Mouse (Mus musculus): ENCODE measurements around the gene Slc16a11. TPM values are rescaled to one million over a fixed set of nuclear protein-coding genes. Genes with fewer than 3 reads are reported as not detected.
A peak's percentile ranks its signal among the peaks of the same experiment; 100 is the strongest.

Slc16a11 gene
- total RNA-seq, 2 experiments from 2014 or later, result 33.9 to 37.1 TPM

- DNase-seq (ENCODE audit: extremely low spot score in 1 of 2, low spot score in 2 of 2), result peak in 1 of 2 experiments; percentile 63
- intact Hi-C loops (cut with DNase I), result no loop called here
Measured at GRCm38 (mm10) chr11:70220323-70220722, 7.8 kb downstream of the Slc16a11 start.

- intact Hi-C loops (cut with DNase I), result no loop called here
- DNase-seq (ENCODE audit: extremely low spot score in 1 of 2, low spot score in 2 of 2), result peak; percentile 95 to 98
Measured at GRCm38 (mm10) chr11:70220731-70221602, 8.4 kb downstream of the Slc16a11 start, which contains the start of gene Slc16a13. Gene Slc16a13, minus strand, starts transcription at chr11:70221064.

GRCm38 (mm10) chr11:70221603-70222500, 9.3 kb downstream of the Slc16a11 start:
- DNase-seq (ENCODE audit: extremely low spot score in 1 of 2, low spot score in 2 of 2), result peak in 1 of 2 experiments; percentile 41
- intact Hi-C loops (cut with DNase I), result no loop called here

GRCm38 (mm10) chr11:70223724-70224123, 11.2 kb downstream of the Slc16a11 start:
- DNase-seq (ENCODE audit: extremely low spot score in 1 of 2, low spot score in 2 of 2), result peak in 1 of 2 experiments; percentile 70
- intact Hi-C loops (cut with DNase I), result no loop called here

- DNase-seq (ENCODE audit: extremely low spot score in 1 of 2, low spot score in 2 of 2), result peak in 1 of 2 experiments; percentile 33
- intact Hi-C loops (cut with DNase I), result no loop called here
Measured at GRCm38 (mm10) chr11:70225798-70226601, 13.4 kb downstream of the Slc16a11 start.

- peak in 1 of 2 experiments; percentile 28 for DNase-seq (ENCODE audit: extremely low spot score in 1 of 2, low spot score in 2 of 2)
Measured at GRCm38 (mm10) chr11:70226602-70226890, 14.0 kb downstream of the Slc16a11 start.

GRCm38 (mm10) chr11:70227126-70227525, 14.6 kb downstream of the Slc16a11 start:
- intact Hi-C loops (cut with DNase I), result no loop called here
- DNase-seq (ENCODE audit: extremely low spot score in 1 of 2, low spot score in 2 of 2), result peak in 1 of 2 experiments; percentile 33

More at GRCm38 (mm10) chr11:70226602-70226890, 14.0 kb downstream of the Slc16a11 start:
- intact Hi-C loops (cut with DNase I), result no loop called here

GRCm38 (mm10) chr11:70227661-70228245, 15.2 kb downstream of the Slc16a11 start:
- intact Hi-C loops (cut with DNase I), result no loop called here
- DNase-seq (ENCODE audit: extremely low spot score in 1 of 2, low spot score in 2 of 2), result peak in 1 of 2 experiments; percentile 33

- intact Hi-C loops (cut with DNase I), result no loop called here
- DNase-seq (ENCODE audit: extremely low spot score in 1 of 2, low spot score in 2 of 2), result peak in 1 of 2 experiments; percentile 93
Measured at GRCm38 (mm10) chr11:70228828-70229227, 16.3 kb downstream of the Slc16a11 start.

GRCm38 (mm10) chr11:70229260-70230010, 16.9 kb downstream of the Slc16a11 start, which contains the start of gene Bcl6b:
Gene Bcl6b, minus strand, starts transcription at chr11:70229798.
- DNase-seq (ENCODE audit: extremely low spot score in 1 of 2, low spot score in 2 of 2), result peak in 1 of 2 experiments; percentile 70
- intact Hi-C loops (cut with DNase I), result no loop called here

- intact Hi-C loops (cut with DNase I), result no loop called here
Measured at GRCm38 (mm10) chr11:70230239-70230727, 17.7 kb downstream of the Slc16a11 start.

GRCm38 (mm10) chr11:70232546-70232945, 20.0 kb downstream of the Slc16a11 start:
- intact Hi-C loops (cut with DNase I), result no loop called here
- peak in 1 of 2 experiments; percentile 76 for DNase-seq (ENCODE audit: extremely low spot score in 1 of 2, low spot score in 2 of 2)

More at GRCm38 (mm10) chr11:70230239-70230727, 17.7 kb downstream of the Slc16a11 start:
- peak in 1 of 2 experiments; percentile 90 for DNase-seq (ENCODE audit: extremely low spot score in 1 of 2, low spot score in 2 of 2)

- peak in 1 of 2 experiments; percentile 57 for DNase-seq (ENCODE audit: extremely low spot score in 1 of 2, low spot score in 2 of 2)
- intact Hi-C loops (cut with DNase I), result no loop called here
Measured at GRCm38 (mm10) chr11:70233016-70233415, 20.5 kb downstream of the Slc16a11 start.

- no peak for DNase-seq (ENCODE audit: extremely low spot score in 1 of 2, low spot score in 2 of 2)
- intact Hi-C loops (cut with DNase I), result no loop called here
Measured at GRCm38 (mm10) chr11:70234037-70234436, 21.5 kb downstream of the Slc16a11 start.

GRCm38 (mm10) chr11:70234497-70234896, 21.9 kb downstream of the Slc16a11 start:
- intact Hi-C loops (cut with DNase I), result no loop called here
- no peak for DNase-seq (ENCODE audit: extremely low spot score in 1 of 2, low spot score in 2 of 2)

GRCm38 (mm10) chr11:70235254-70235900, 22.8 kb downstream of the Slc16a11 start:
- intact Hi-C loops (cut with DNase I), result no loop called here
- no peak for DNase-seq (ENCODE audit: extremely low spot score in 1 of 2, low spot score in 2 of 2)

GRCm38 (mm10) chr11:70236717-70237116, 24.2 kb downstream of the Slc16a11 start:
- intact Hi-C loops (cut with DNase I), result no loop called here
- no peak for DNase-seq (ENCODE audit: extremely low spot score in 1 of 2, low spot score in 2 of 2)
